Mouse (Mus musculus) bone marrow macrophage, adult 2 months (primary cell): ENCODE measurements at regions not wholly inside any gene's neighbourhood (a gene's known extent, or its start where the extent isn't known, plus 50 kb on each side); places are given as distances from the start of the nearest gene placed in this dataset.

ENCODE experiments used
- H3K27ac ChIP-seq: 2 replicates; pipeline ENCODE4 v1.5.1; 2012; ENCODE audit warnings: low read depth, low read length; ENCODE audit not compliant: insufficient read depth
- H3K4me1 ChIP-seq: 2 replicates; pipeline ENCODE4 v1.6.1; 2012; ENCODE audit warnings: low read length; ENCODE audit not compliant: control insufficient read depth, insufficient read depth
- H3K4me3 ChIP-seq: 2 replicates; pipeline ENCODE4 v1.5.1; 2012; ENCODE audit warnings: mild to moderate bottlenecking, low read length, moderate library complexity; ENCODE audit not compliant: insufficient read depth
- CTCF ChIP-seq: IDR thresholded peaks from 2 replicates; pipeline ENCODE4 v1.5.1; 2012; ENCODE audit warnings: low read depth, mild to moderate bottlenecking, low read length, moderate library complexity
- POLR2A ChIP-seq: IDR thresholded peaks from 2 replicates; pipeline ENCODE4 v1.6.1; 2012; ENCODE audit warnings: mild to moderate bottlenecking, low read depth, low read length, borderline replicate concordance

DNA sequence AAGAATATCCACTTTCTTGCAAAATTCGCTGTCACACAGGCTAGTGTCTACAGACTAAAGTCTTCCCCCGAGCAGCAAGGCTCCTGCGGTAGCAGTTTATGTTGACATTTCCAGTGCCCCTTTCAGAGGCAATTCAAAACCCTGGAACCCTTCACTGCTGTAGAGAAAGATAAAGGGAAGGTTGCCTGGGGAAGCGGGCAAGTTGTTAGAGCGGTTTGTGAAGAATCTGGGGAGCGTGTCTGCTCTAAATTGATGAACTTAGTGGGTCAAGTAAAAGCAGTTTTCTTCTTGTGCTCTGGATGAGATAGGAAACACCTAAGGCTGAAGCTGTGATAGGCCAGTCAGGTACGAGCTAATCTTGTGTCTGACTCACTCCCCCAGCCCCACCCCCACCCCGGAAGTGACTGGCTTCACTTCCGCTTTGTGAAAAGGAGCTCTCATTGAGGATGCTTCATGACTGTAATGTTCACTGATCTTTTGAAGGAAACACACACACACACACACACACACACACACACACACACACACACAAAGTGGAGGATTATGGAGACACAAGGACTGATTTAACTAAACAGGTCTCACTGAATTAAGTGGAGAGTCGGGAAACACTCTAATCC lies 626.6 kb upstream of the Sox9 start:
- no peak for TF ChIP-seq CTCF
- no peak for TF ChIP-seq POLR2A
- Histone ChIP-seq H3K4me1 (no peaks in the 10 kb centered on the region), H3K4me3 (no peak overlapping the region), H3K27ac (no peak overlapping the region)

DNA sequence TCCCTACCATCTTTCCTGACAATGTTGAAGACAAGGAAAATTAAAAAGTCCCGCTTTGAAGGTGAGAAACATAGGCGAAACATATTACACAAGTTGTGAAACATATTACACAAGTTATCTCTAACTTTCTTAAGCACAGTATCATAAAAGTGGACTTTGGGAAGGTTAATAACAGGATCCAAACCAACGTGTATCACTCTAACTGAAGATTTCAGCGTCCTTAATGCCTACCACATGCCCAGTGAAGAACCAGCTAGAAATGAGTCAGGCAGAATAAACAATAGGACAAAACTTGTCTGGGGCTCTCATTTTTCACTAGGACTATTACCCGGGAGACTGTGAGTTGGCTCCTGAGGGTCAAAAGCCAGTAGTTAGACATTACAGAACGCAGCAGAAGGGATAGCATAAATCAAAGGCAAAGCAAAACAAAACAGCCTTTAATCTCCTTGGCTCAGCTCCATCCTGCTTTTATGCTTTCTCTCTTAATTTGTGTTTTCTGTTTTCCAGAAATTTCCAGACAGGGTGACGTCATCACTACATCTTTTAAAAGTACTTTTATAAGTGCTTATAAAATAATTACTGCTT lies 618.3 kb upstream of the Sox9 start:
- no peak for TF ChIP-seq CTCF
- TF ChIP-seq POLR2A = no peak

DNA sequence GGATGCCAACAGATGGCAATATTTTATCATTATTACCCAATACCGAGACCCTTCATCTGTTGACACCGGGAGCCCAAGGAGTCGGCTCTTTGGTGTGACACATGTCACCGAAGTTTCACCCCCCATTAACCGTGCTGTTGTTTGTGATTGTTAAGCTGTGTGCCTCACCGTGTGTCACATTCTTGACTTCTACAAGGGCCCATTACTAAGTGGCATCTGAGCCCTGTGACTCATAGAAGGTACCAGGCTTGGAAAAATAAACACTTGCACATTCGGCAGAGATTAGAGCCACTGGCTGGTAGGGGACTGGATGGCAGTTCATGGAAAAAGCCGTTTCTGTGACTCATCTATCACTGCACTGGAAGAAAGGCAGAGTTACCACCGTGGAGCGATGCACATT lies 608.4 kb upstream of the Sox9 start:
- Histone ChIP-seq H3K4me3 (no peak overlapping the region), H3K4me1 (no peaks in the 10 kb centered on the region), H3K27ac (no peak overlapping the region)
- TF ChIP-seq POLR2A (no peak), CTCF (no peak)

More for the DNA sequence above, 618.3 kb upstream of the Sox9 start:
- no peak overlapping the region for H3K27ac ChIP-seq
- no peaks in the 10 kb centered on the region for H3K4me1 ChIP-seq
- no peak overlapping the region for H3K4me3 ChIP-seq

GRCm38 (mm10) chr11:112175302-112175701 lies 606.7 kb upstream of the Sox9 start:
- Histone ChIP-seq H3K4me1 (no peaks in the 10 kb centered on the region), H3K4me3 (no peak overlapping the region), H3K27ac (no peak overlapping the region)
- TF ChIP-seq CTCF = no peak
- TF ChIP-seq POLR2A = no peak

DNA sequence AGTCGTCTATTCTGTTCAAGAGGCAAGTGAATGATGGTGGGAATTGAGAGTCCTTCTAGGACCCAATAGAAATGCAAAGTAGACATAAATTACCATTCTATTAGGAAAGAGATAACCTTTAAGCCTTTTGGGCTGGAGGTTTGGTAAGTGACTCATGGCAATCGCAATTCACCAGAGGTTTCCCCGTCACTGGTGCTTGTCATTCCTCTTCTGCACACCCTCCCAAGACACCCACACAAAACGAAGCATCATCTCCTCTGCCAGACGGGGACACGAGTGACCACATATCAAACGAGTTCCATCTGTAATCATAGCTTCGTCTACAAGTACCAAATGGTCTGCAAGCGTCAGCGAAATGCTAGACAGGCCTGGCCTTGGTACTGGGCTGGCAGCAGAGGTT lies 601.4 kb upstream of the Sox9 start:
- TF ChIP-seq POLR2A (no peak), CTCF (no peak)
- H3K4me1 ChIP-seq = no peaks in the 10 kb centered on the region
- H3K4me3 ChIP-seq = no peak overlapping the region
- H3K27ac ChIP-seq = no peak overlapping the region

- Histone ChIP-seq H3K4me3 (no peak overlapping the region), H3K4me1 (no peaks in the 10 kb centered on the region), H3K27ac (no peak overlapping the region)
- TF ChIP-seq POLR2A = no peak
- no peak for TF ChIP-seq CTCF
Measured at GRCm38 (mm10) chr11:112197620-112198268, 584.3 kb upstream of the Sox9 start.

DNA sequence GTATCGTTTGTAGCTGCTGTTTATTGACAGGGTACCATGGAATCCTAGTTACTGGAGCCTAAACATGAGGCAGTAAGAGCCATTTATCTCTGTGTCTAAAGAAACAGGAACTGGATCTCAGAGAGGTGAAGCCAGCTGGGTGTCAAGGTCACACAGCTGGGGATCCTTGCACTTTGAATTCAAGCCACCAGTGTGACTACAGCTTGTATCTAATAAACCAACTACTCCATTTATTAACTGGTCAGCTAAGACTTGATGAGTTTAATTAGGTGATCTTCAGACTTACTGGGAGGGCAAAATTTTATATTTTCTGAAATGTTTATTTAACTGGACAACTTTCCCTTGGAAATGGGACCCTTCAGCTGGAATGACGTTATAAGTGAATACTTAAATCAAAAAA lies 577.5 kb upstream of the Sox9 start:
- TF ChIP-seq POLR2A (no peak), CTCF (no peak)
- H3K4me3 ChIP-seq = no peak overlapping the region
- H3K4me1 ChIP-seq = no peaks in the 10 kb centered on the region
- H3K27ac ChIP-seq = no peak overlapping the region

DNA sequence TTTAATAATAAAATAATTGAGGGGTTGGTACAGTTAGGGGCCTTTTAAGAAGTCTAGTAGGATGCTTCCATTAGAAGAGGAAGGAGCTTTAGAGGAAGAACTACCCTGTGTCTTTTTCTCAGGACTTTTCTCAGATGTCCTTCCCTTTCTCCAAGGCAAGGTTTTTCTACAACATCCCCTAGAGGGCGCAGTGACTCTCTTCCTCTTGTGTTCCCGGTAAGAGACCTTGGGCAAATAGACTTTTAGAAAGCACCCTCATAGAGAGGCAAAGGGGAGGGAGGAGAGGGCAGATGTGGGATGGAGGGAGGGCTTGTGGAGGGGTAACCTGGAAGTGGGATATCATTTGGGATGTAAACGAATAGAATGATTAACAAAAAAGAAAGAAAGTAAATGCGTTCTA lies 572.6 kb upstream of the Sox9 start:
- no peak overlapping the region for H3K4me3 ChIP-seq
- H3K4me1 ChIP-seq = no peaks in the 10 kb centered on the region
- no peak overlapping the region for H3K27ac ChIP-seq
- TF ChIP-seq CTCF = no peak

- Histone ChIP-seq H3K4me3 (no peak overlapping the region), H3K4me1 (no peaks in the 10 kb centered on the region), H3K27ac (no peak overlapping the region)
- no peak for TF ChIP-seq POLR2A
- TF ChIP-seq CTCF = no peak
Measured at GRCm38 (mm10) chr11:112219046-112219720, 562.8 kb upstream of the Sox9 start.
